Comparison of ENCODE assay signal across 8 mouse cellular contexts in genomic region chr1:180943032-180943644, GRCm38 (mm10). TPM values are rescaled to one million over a fixed set of nuclear protein-coding genes. Genes with fewer than 3 reads are reported as not detected.
A peak's percentile ranks its signal among the peaks of the same experiment; 100 is the strongest.
DNase-seq lines count a peak whose midpoint lies in the region; ATAC-seq and TF ChIP-seq lines count a peak whose summit lies in the region.

No protein-coding gene starts in this region.

- no peak for TF ChIP-seq RAD21 in MEL (IDR thresholded peaks at IDR 0.05; ENCODE audit: low read depth, low read length)

- ATAC-seq in heart, embryonic 11.5 days (replicated peaks; ENCODE audit: insufficient number of reproducible peaks, low FRiP score, low TSS enrichment) = no peak
- no peak for ATAC-seq in liver, embryonic 11.5 days (replicated peaks; ENCODE audit: low FRiP score)

- no peaks in the 10 kb centered on the region for H3K79me2 ChIP-seq in heart, adult 2 months (replicated peaks; ENCODE audit: control insufficient read depth, insufficient read depth, low read length)
- H3K79me2 ChIP-seq in MEL (ENCODE audit: control insufficient read depth, insufficient read depth, low read length, poor library complexity) = peaks cover 5% of the 10 kb centered on the region; the same call in 1 of the 2 replicates

- intact Hi-C loops in heart, adult 2 months (cut with DNase I) = loop anchor here (2.0 kb wide), 1 partner anchor 38 kb away; the partner anchor contains the start of gene Pycr2
- intact Hi-C loops in heart, postnatal 25 days (cut with DNase I) = no loop called here

- peaks cover 22% of the 10 kb centered on the region for H3K4me1 ChIP-seq in heart, adult 2 months (ENCODE audit: control insufficient read depth, insufficient read depth, low read length)
- peaks cover 3 to 16% of the 10 kb centered on the region in 2 experiments; a peak in 3 of 4 replicates for H3K4me1 ChIP-seq in MEL (ENCODE audit: control insufficient read depth in 1 of 2, insufficient read depth in 2 of 2, low read length in 2 of 2)
- H3K4me1 ChIP-seq in heart, embryonic 11.5 days (ENCODE audit: control insufficient read depth, insufficient read depth, low read length) = peaks cover 24% of the 10 kb centered on the region
- peaks cover 39% of the 10 kb centered on the region for H3K4me1 ChIP-seq in liver, embryonic 11.5 days (replicated peaks; ENCODE audit: control insufficient read depth, insufficient read depth, low read length)

- no peak for TF ChIP-seq EP300 in heart, adult 2 months (IDR thresholded peaks at IDR 0.05; ENCODE audit: insufficient read depth, low read depth, low read length)
- TF ChIP-seq EP300 in MEL (IDR thresholded peaks at IDR 0.05; ENCODE audit: low read depth in 1 of 2, low read length in 2 of 2) = no peak

- TF ChIP-seq POLR2A in heart, adult 2 months (IDR thresholded peaks at IDR 0.05; ENCODE audit: insufficient read depth, low read depth, low read length) = 0 out of 2 replicates have a peak, but pooled peaks have one; percentile 21
- no peak for TF ChIP-seq POLR2A in MEL (IDR thresholded peaks at IDR 0.05; ENCODE audit: control insufficient read depth in 1 of 2, insufficient read depth in 1 of 2, low read depth in 1 of 2, low read length in 2 of 2, poor library complexity in 1 of 2)

- peak overlapping the region; percentile 91 for H3K27ac ChIP-seq in heart, adult 2 months
- peak overlapping the region; percentile 64 for H3K27ac ChIP-seq in MEL (ENCODE audit: control insufficient read depth, low read depth, low read length)
- peak overlapping the region; percentile 59 for H3K27ac ChIP-seq in heart, embryonic 11.5 days (ENCODE audit: low read depth, low read length)
- H3K27ac ChIP-seq in liver, embryonic 11.5 days (ENCODE audit: low read depth, low read length) = peak overlapping the region; percentile 77

- no peaks in the 10 kb centered on the region for H3K9me3 ChIP-seq in MEL (replicated peaks; ENCODE audit: insufficient read depth, low read length)
- H3K9me3 ChIP-seq in heart, embryonic 11.5 days (replicated peaks; ENCODE audit: control insufficient read depth, low read length) = no peaks in the 10 kb centered on the region
- no peaks in the 10 kb centered on the region for H3K9me3 ChIP-seq in liver, embryonic 11.5 days (ENCODE audit: control insufficient read depth, low read length)

- H3K4me3 ChIP-seq in heart, adult 2 months = peak overlapping the region; percentile 96
- H3K4me3 ChIP-seq in MEL (ENCODE audit: control insufficient read depth in 1 of 2, insufficient read depth in 1 of 2, low read depth in 2 of 2, low read length in 2 of 2) = peak overlapping the region; percentile 59 to 91
- H3K4me3 ChIP-seq in heart, embryonic 11.5 days (ENCODE audit: low read depth, low read length) = peak overlapping the region; percentile 94
- peak overlapping the region; percentile 90 for H3K4me3 ChIP-seq in liver, embryonic 11.5 days (ENCODE audit: low read depth, low read length)

- no peak for TF ChIP-seq CTCF in heart, adult 2 months (IDR thresholded peaks at IDR 0.05)
- no peak for TF ChIP-seq CTCF in MEL (IDR thresholded peaks at IDR 0.05 in 2 of 3, conservative IDR thresholded peaks at IDR 0.05 in 1 of 3; ENCODE audit: control insufficient read depth in 1 of 3, insufficient read depth in 1 of 3, low read depth in 2 of 3, low read length in 3 of 3, poor library complexity in 1 of 3, severe bottlenecking in 1 of 3)

- peak overlapping the region; percentile 99 for H3K4me2 ChIP-seq in heart, embryonic 11.5 days
- H3K4me2 ChIP-seq in liver, embryonic 11.5 days = peak overlapping the region; percentile 99

- WGBS in heart, adult 2 months = 49% methylated on average over 11 of the region's 11 CpGs
- WGBS in heart, embryonic 11.5 days (ENCODE audit: insufficient replicate concordance) = 39% methylated on average over 11 of the region's 11 CpGs
- WGBS in liver, embryonic 11.5 days = 51% methylated on average over 11 of the region's 11 CpGs

- DNase-seq in heart, adult 2 months = peak; percentile 52 to 56
- DNase-seq in heart, postnatal 25 days (ENCODE audit: low spot score) = no peak
- no peak for DNase-seq in MEL (ENCODE audit: low read depth, low spot score)
- DNase-seq in liver, embryonic 11.5 days (ENCODE audit: low spot score) = no peak
- DNase-seq in right cerebral cortex, postnatal 10 days (ENCODE audit: low spot score in 2 of 2) = no peak
- DNase-seq in MN1 (ENCODE audit: low spot score) = no peak
- no peak for DNase-seq in spleen, postnatal 4 days (ENCODE audit: low spot score in 2 of 2)

- H3K27me3 ChIP-seq in heart, adult 2 months (ENCODE audit: control insufficient read depth, insufficient read depth, low read length) = no peaks in the 10 kb centered on the region
- H3K27me3 ChIP-seq in MEL (ENCODE audit: control insufficient read depth in 1 of 2, insufficient read depth in 2 of 2, low read length in 2 of 2) = no peaks in the 10 kb centered on the region
- peaks cover 6% of the 10 kb centered on the region; the same call in 1 of the 2 replicates for H3K27me3 ChIP-seq in heart, embryonic 11.5 days (ENCODE audit: control insufficient read depth, insufficient read depth, low read length)
- H3K27me3 ChIP-seq in liver, embryonic 11.5 days (replicated peaks; ENCODE audit: control insufficient read depth, insufficient read depth, low read length) = peaks cover 2% of the 10 kb centered on the region; the same call in 1 of the 2 replicates

- peak overlapping the region; percentile 77 for H3K9ac ChIP-seq in heart, adult 2 months (ENCODE audit: low read depth, low read length)
- H3K9ac ChIP-seq in MEL (ENCODE audit: control insufficient read depth, low read depth, low read length, poor library complexity, severe bottlenecking) = peak overlapping the region; percentile 88
- peak overlapping the region; percentile 90 for H3K9ac ChIP-seq in heart, embryonic 11.5 days (ENCODE audit: low read depth, low read length)
- peak overlapping the region; percentile 89; the same call in 1 of the 2 replicates for H3K9ac ChIP-seq in liver, embryonic 11.5 days (ENCODE audit: low read depth, low read length)

- no peaks in the 10 kb centered on the region for H3K36me3 ChIP-seq in heart, adult 2 months (ENCODE audit: control insufficient read depth, insufficient read depth, low read length)
- H3K36me3 ChIP-seq in MEL (ENCODE audit: control insufficient read depth in 1 of 2, insufficient read depth in 2 of 2, low read length in 2 of 2) = peaks cover 0 to 4% of the 10 kb centered on the region in 2 experiments; a peak in 1 of 4 replicates
- no peaks in the 10 kb centered on the region; the same call in 1 of the 2 replicates for H3K36me3 ChIP-seq in heart, embryonic 11.5 days (ENCODE audit: control insufficient read depth, insufficient read depth, low read length)
- H3K36me3 ChIP-seq in liver, embryonic 11.5 days (ENCODE audit: control insufficient read depth, insufficient read depth, low read length) = no peaks in the 10 kb centered on the region

TF ChIP-seq in MEL, 35 proteins besides CTCF, POLR2A, EP300 and RAD21:
- TF ChIP-seq JUND (IDR thresholded peaks at IDR 0.05; ENCODE audit: low read depth, low read length) (no peak), CHD1 (IDR thresholded peaks at IDR 0.05; ENCODE audit: low read depth, low read length) (no peak), ZMIZ1 (IDR thresholded peaks at IDR 0.05; ENCODE audit: low read depth, low read length) (no peak), GATA1 (IDR thresholded peaks at IDR 0.05; ENCODE audit: low read depth, low read length) (peak; percentile 57; the same call in 1 of the 2 replicates), MYB (IDR thresholded peaks at IDR 0.05; ENCODE audit: low read depth, low read length) (no peak)
TF ChIP-seq in MEL: peak in this region for 1.

RNA-seq across cellular contexts. Expression of gene Tmem63a, which starts 1.0 kb away (rescaled TPM):
- 10 to 100 TPM; 13.2 to 15.8 TPM for total RNA-seq in heart, adult 2 months (2021)
- polyA plus RNA-seq in heart, adult 2 months (2012; rRNA removed) = 27.5 and 34.5 TPM in 2 replicates
- 10 to 100 TPM; 15.1 to 16.3 TPM for total RNA-seq in heart, postnatal 25 days (2021)
- total RNA-seq in MEL (2012; rRNA removed) = 7.5 and 7.7 TPM in 2 replicates
- 10 to 100 TPM in 1 of 2 experiments, not detected in 1; 12.8 TPM for polyA plus RNA-seq in MEL (2012; ENCODE audit: insufficient read depth in 1 of 2, insufficient read length in 2 of 2, low read depth in 1 of 2, low replicate concordance in 2 of 2, missing spikeins in 1 of 2)
- polyA plus RNA-seq in heart, embryonic 11.5 days (2014; fragmentation: Nextera tagmentation; extraction: Ambion mirVana) = 5.8 and 6.7 TPM in 2 replicates
- 7.8 and 8.3 TPM in 2 replicates for polyA plus RNA-seq in liver, embryonic 11.5 days (2014; fragmentation: Nextera tagmentation; extraction: Ambion mirVana)

RNA-seq across cellular contexts. Expression of gene Lefty1, which starts 8.3 kb away (rescaled TPM):
- total RNA-seq in heart, adult 2 months (2021) = under 1 TPM; 0.41 to 0.57 TPM
- polyA plus RNA-seq in heart, adult 2 months (2012; rRNA removed) = 3.0 and 3.3 TPM in 2 replicates
- under 1 TPM; 0.17 to 0.94 TPM for total RNA-seq in heart, postnatal 25 days (2021)
- 3.5 and 6.4 TPM in 2 replicates for total RNA-seq in MEL (2012; rRNA removed)
- polyA plus RNA-seq in MEL (2012; ENCODE audit: insufficient read depth in 1 of 2, insufficient read length in 2 of 2, low read depth in 1 of 2, low replicate concordance in 2 of 2, missing spikeins in 1 of 2) = 1 to 10 TPM in 1 of 2 experiments, not detected in 1; 5.1 TPM
- polyA plus RNA-seq in heart, embryonic 11.5 days (2014; fragmentation: Nextera tagmentation; extraction: Ambion mirVana) = 1.2 and 1.3 TPM in 2 replicates
- polyA plus RNA-seq in liver, embryonic 11.5 days (2014; fragmentation: Nextera tagmentation; extraction: Ambion mirVana) = 7.3 and 9.5 TPM in 2 replicates

RNA-seq across cellular contexts. Expression of gene Pycr2, which starts 39.0 kb away (rescaled TPM):
- 10 to 100 TPM; 10.3 to 12.4 TPM for total RNA-seq in heart, adult 2 months (2021)
- polyA plus RNA-seq in heart, adult 2 months (2012; rRNA removed) = 12.7 and 13.9 TPM in 2 replicates
- total RNA-seq in heart, postnatal 25 days (2021) = 10 to 100 TPM; 13.0 to 13.8 TPM
- 128 and 183 TPM in 2 replicates for total RNA-seq in MEL (2012; rRNA removed)
- polyA plus RNA-seq in MEL (2012; ENCODE audit: insufficient read depth in 1 of 2, insufficient read length in 2 of 2, low read depth in 1 of 2, low replicate concordance in 2 of 2, missing spikeins in 1 of 2) = 100 to 1,000 TPM in 1 of 2 experiments, not detected in 1; 125 TPM
- 64.3 and 72.5 TPM in 2 replicates for polyA plus RNA-seq in heart, embryonic 11.5 days (2014; fragmentation: Nextera tagmentation; extraction: Ambion mirVana)
- 162 and 171 TPM in 2 replicates for polyA plus RNA-seq in liver, embryonic 11.5 days (2014; fragmentation: Nextera tagmentation; extraction: Ambion mirVana)

RNA-seq across cellular contexts. Expression of gene Lefty2, which starts 50.2 kb away (rescaled TPM):
- not detected for total RNA-seq in heart, adult 2 months (2021)
- polyA plus RNA-seq in heart, adult 2 months (2012; rRNA removed) = 0.08 and 0.15 TPM in 2 replicates
- not detected for total RNA-seq in heart, postnatal 25 days (2021)
- total RNA-seq in MEL (2012; rRNA removed) = not detected in 2 replicates
- not detected for polyA plus RNA-seq in MEL (2012; ENCODE audit: insufficient read depth in 1 of 2, insufficient read length in 2 of 2, low read depth in 1 of 2, low replicate concordance in 2 of 2, missing spikeins in 1 of 2)
- polyA plus RNA-seq in heart, embryonic 11.5 days (2014; fragmentation: Nextera tagmentation; extraction: Ambion mirVana) = not detected in 2 replicates
- not detected in 2 replicates for polyA plus RNA-seq in liver, embryonic 11.5 days (2014; fragmentation: Nextera tagmentation; extraction: Ambion mirVana)

Comparison
In these comparisons a context has a peak if more than half of its experiments do, and no peak if none do; other contexts are left out.
1. DNase-seq: peak in heart, adult 2 months (2 of 2); none in heart, postnatal 25 days (single experiment), MEL (single experiment), liver, embryonic 11.5 days (single experiment), right cerebral cortex, postnatal 10 days (0 of 2), MN1 (single experiment) and spleen, postnatal 4 days (0 of 2).
2. Peak in every context shown above with its lines, with median percentiles within 50 percentile points of each other: H3K27ac ChIP-seq, H3K4me3 ChIP-seq and H3K9ac ChIP-seq.